Mouse (Mus musculus) heart, embryonic 10.5 days (tissue): Measurements from ENCODE around the gene Cldn15. TPM values are rescaled to one million over a fixed set of nuclear protein-coding genes. Genes with fewer than 3 reads are reported as not detected.
"Not testable (repeated sequence)": the region's sequence is repeated elsewhere in the genome, so short reads cannot be mapped to it uniquely, and the experiment has no call there.

Experiments
- DNase-seq: peaks from one replicate; pipeline ENCODE4 v3.0.0-alpha.2; 2017; ENCODE audit warnings: low spot score
- H3K27ac ChIP-seq: fragments of 300-500 bp; sonication (generic); 2 replicates; pipeline ENCODE4 v1.5.1; 2016; ENCODE audit warnings: mild to moderate bottlenecking
- H3K27me3 ChIP-seq: fragments of 300-500 bp; sonication (generic); 2 replicates; pipeline ENCODE4 v1.6.1; 2016; ENCODE audit warnings: mild to moderate bottlenecking; ENCODE audit not compliant: poor library complexity, insufficient read depth, severe bottlenecking
- H3K36me3 ChIP-seq: fragments of 300-500 bp; sonication (generic); 2 replicates; pipeline ENCODE4 v1.6.1; 2016; ENCODE audit warnings: mild to moderate bottlenecking, moderate library complexity
- H3K4me1 ChIP-seq: fragments of 300-500 bp; sonication (generic); 2 replicates; pipeline ENCODE4 v1.6.1; 2016; ENCODE audit warnings: mild to moderate bottlenecking
- H3K4me3 ChIP-seq: fragments of 300-500 bp; sonication (generic); 2 replicates; pipeline ENCODE4 v1.5.1; 2016; ENCODE audit warnings: mild to moderate bottlenecking, moderate library complexity
- H3K9me3 ChIP-seq: fragments of 300-500 bp; sonication (generic); 2 replicates; pipeline ENCODE4 v1.6.1; 2016; ENCODE audit warnings: mild to moderate bottlenecking, moderate library complexity
- WGBS: fragments of 180-500 bp; shearing (Covaris S2); methylation state at CpG from one replicate; pipeline ENCODE4 v1.1.7; 2016; 5-methylcytosine and 5-hydroxymethylcytosine counted together
- polyA plus RNA-seq: library from polyadenylated mRNA; unstranded; fragments of >200 nt; fragmentation: Nextera tagmentation; extraction: Ambion mirVana; gene quantifications from 2 replicates; pipeline ENCODE4 v1.2.1, GENCODE M21; 2016

Gene Cldn15
- polyA plus RNA-seq, 1 experiment from 2014 or later, result 0.50 TPM

GRCm38 (mm10) chr5:136936750-136937149 is 29.7 kb upstream of the Cldn15 start:
- no peak overlapping the region for H3K4me3 ChIP-seq
- DNase-seq, result no peak
- no peaks in the 10 kb centered on the region for H3K36me3 ChIP-seq
- no peaks in the 10 kb centered on the region for H3K4me1 ChIP-seq
- 80% methylated on average over 6 of the region's 6 CpGs for WGBS
- 0 out of 2 replicates have a peak, but pooled peaks cover 2% of the 10 kb centered on the region for H3K9me3 ChIP-seq
- no peaks in the 10 kb centered on the region for H3K27me3 ChIP-seq
- H3K27ac ChIP-seq, result no peak overlapping the region

- no peaks in the 10 kb centered on the region for H3K27me3 ChIP-seq
- H3K4me3 ChIP-seq, result no peak overlapping the region
- 0 out of 2 replicates have a peak, but pooled peaks cover 2% of the 10 kb centered on the region for H3K9me3 ChIP-seq
- H3K36me3 ChIP-seq, result no peaks in the 10 kb centered on the region
- peaks cover 2% of the 10 kb centered on the region; the same call in 1 of the 2 replicates for H3K4me1 ChIP-seq
- 82% methylated on average over 5 of the region's 5 CpGs for WGBS
- DNase-seq, result no peak
- H3K27ac ChIP-seq, result no peak overlapping the region
These were observed 28.8 kb upstream of the Cldn15 start for GRCm38 (mm10) chr5:136937621-136938020.

DNA sequence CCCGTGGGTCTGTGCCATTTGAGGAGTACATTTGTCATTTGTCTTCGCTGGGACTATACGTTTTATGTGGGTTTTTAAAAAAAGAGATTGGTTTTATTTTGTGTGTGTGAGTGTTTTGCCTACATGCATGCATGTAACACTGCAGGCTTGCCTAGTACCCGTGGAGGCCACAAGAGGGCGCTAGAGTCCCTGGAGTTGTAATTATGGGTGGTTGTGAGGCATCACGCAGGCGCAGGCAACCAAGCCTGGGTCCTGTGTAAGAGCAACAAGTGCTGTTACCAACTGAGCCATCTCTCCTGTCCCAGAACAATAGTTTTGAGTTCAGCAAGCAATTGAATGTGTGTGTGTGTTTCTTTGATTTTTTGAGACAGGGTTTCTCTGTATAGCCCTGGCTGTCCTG is 27.1 kb upstream of the Cldn15 start:
- H3K9me3 ChIP-seq, result 0 out of 2 replicates have a peak, but pooled peaks cover 2% of the 10 kb centered on the region
- H3K27me3 ChIP-seq, result no peaks in the 10 kb centered on the region
- no peak overlapping the region for H3K27ac ChIP-seq
- no peaks in the 10 kb centered on the region for H3K36me3 ChIP-seq
- H3K4me3 ChIP-seq, result no peak overlapping the region
- DNase-seq, result no peak
- WGBS, result 59% methylated on average over 7 of the region's 7 CpGs
- H3K4me1 ChIP-seq, result peaks cover 4% of the 10 kb centered on the region; the same call in 1 of the 2 replicates

- H3K36me3 ChIP-seq, H3K4me3 ChIP-seq, H3K27me3 ChIP-seq, H3K27ac ChIP-seq, H3K4me1 ChIP-seq, H3K9me3 ChIP-seq, DNase-seq: not testable (repeated sequence)
- 85% methylated on average over 6 of the region's 6 CpGs for WGBS
These were observed 26.4 kb upstream of the Cldn15 start for GRCm38 (mm10) chr5:136940029-136940428.

DNA sequence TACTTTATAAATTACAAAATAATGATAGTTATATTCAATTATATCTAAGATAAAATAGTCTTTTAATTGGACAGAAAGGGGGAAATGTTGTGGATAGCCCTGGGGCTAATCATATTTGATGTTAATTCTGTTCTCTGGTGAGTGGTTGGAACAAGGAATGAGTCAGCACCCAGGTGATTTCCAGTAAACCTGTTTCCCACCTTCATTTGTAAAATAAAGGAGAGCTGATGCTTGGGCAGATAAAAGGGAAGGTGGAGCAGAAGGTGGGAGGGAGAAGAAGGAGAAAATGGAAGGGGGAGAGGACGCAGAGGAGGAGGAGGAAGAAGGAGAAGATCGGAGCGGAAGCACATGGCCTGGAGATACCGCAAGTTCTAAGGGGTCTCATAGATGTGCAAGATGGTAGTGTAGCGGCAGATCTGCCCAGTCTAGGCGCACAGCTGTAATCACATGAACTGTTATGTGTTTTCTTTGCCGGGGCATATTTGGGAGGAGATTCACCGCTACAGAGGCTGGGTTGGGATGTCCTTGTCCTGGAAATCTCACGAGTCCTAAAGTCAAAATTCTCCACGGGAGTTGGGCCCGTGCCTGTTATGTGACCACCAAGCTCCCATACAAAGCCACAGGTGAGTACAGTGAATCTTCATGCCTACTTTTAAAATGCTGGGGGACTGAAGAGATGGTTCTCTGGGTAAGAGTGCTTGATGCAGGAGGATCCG is 25.4 kb upstream of the Cldn15 start:
- H3K9me3 ChIP-seq, result 0 out of 2 replicates have a peak, but pooled peaks cover 2% of the 10 kb centered on the region
- no peaks in the 10 kb centered on the region for H3K36me3 ChIP-seq
- peaks cover 4% of the 10 kb centered on the region; the same call in 1 of the 2 replicates for H3K4me1 ChIP-seq
- no peak overlapping the region for H3K27ac ChIP-seq
- no peaks in the 10 kb centered on the region for H3K27me3 ChIP-seq
- DNase-seq, result no peak
- 83% methylated on average over 12 of the region's 12 CpGs for WGBS
- no peak overlapping the region for H3K4me3 ChIP-seq

DNA sequence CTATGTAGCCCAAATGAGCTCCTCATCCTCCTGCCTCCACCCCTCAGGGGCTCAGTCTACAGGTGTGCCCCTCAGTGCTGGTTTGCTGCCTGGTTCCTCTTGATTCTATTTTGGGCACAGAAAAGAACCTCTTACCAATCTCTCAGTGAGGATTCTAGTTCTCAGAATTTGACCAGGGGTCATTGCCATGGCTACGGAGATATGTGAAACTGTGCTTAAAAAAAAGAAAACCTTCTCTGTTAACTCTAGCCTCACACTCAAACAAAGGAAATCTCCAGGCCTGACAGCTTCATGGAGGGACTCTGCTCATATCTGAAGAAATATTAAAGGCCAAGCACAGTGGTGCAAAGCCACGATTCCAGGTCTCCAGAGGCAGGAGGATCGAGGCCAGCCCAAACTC is 23.6 kb upstream of the Cldn15 start:
- no peak for DNase-seq
- H3K27me3 ChIP-seq, result no peaks in the 10 kb centered on the region
- 74% methylated on average over 3 of the region's 3 CpGs for WGBS
- no peak overlapping the region for H3K4me3 ChIP-seq
- no peaks in the 10 kb centered on the region for H3K36me3 ChIP-seq
- peaks cover 4% of the 10 kb centered on the region; the same call in 1 of the 2 replicates for H3K4me1 ChIP-seq
- H3K27ac ChIP-seq, result no peak overlapping the region
- H3K9me3 ChIP-seq, result 0 out of 2 replicates have a peak, but pooled peaks cover 2% of the 10 kb centered on the region

GRCm38 (mm10) chr5:136943382-136943781 is 23.0 kb upstream of the Cldn15 start:
- H3K27ac ChIP-seq, result no peak overlapping the region
- H3K27me3 ChIP-seq, result no peaks in the 10 kb centered on the region
- no peak for DNase-seq
- H3K4me1 ChIP-seq, result peaks cover 4% of the 10 kb centered on the region; the same call in 1 of the 2 replicates
- H3K36me3 ChIP-seq, result no peaks in the 10 kb centered on the region
- H3K4me3 ChIP-seq, result no peak overlapping the region
- H3K9me3 ChIP-seq, result 0 out of 2 replicates have a peak, but pooled peaks cover 2% of the 10 kb centered on the region
- 68% methylated on average over 2 of the region's 2 CpGs for WGBS

- no peaks in the 10 kb centered on the region for H3K36me3 ChIP-seq
These were observed 21.3 kb upstream of the Cldn15 start for GRCm38 (mm10) chr5:136945084-136945483.

GRCm38 (mm10) chr5:136947874-136948273 is 18.5 kb upstream of the Cldn15 start:
- no peaks in the 10 kb centered on the region for H3K4me1 ChIP-seq
- H3K36me3 ChIP-seq, result no peaks in the 10 kb centered on the region
- no peak overlapping the region for H3K27ac ChIP-seq
- H3K4me3 ChIP-seq, result no peak overlapping the region
- no peaks in the 10 kb centered on the region for H3K9me3 ChIP-seq
- H3K27me3 ChIP-seq, result no peaks in the 10 kb centered on the region
- DNase-seq, result no peak

More at GRCm38 (mm10) chr5:136945084-136945483, 21.3 kb upstream of the Cldn15 start:
- no peak for DNase-seq
- Histone ChIP-seq H3K27me3 (no peaks in the 10 kb centered on the region), H3K9me3 (no peaks in the 10 kb centered on the region), H3K4me3 (no peak overlapping the region), H3K27ac (no peak overlapping the region), H3K4me1 (peaks cover 4% of the 10 kb centered on the region; the same call in 1 of the 2 replicates)
- 73% methylated on average over 12 of the region's 12 CpGs for WGBS

- not testable (repeated sequence) for H3K27ac ChIP-seq, H3K36me3 ChIP-seq, H3K27me3 ChIP-seq, H3K9me3 ChIP-seq, DNase-seq, H3K4me1 ChIP-seq, H3K4me3 ChIP-seq
- 85% methylated on average over 14 of the region's 14 CpGs for WGBS
These were observed 16.7 kb upstream of the Cldn15 start for GRCm38 (mm10) chr5:136949551-136950336.

GRCm38 (mm10) chr5:136950521-136950920 is 15.9 kb upstream of the Cldn15 start:
- H3K27ac ChIP-seq, result no peak overlapping the region
- no peaks in the 10 kb centered on the region for H3K9me3 ChIP-seq

GRCm38 (mm10) chr5:136952153-136952552 is 14.3 kb upstream of the Cldn15 start:
- Histone ChIP-seq H3K4me3 (no peak overlapping the region), H3K9me3 (no peaks in the 10 kb centered on the region), H3K27ac (no peak overlapping the region), H3K36me3 (peaks cover 6% of the 10 kb centered on the region), H3K27me3 (no peaks in the 10 kb centered on the region), H3K4me1 (peaks cover 7% of the 10 kb centered on the region)
- WGBS, result 73% methylated on average over 4 of the region's 4 CpGs
- no peak for DNase-seq

More at GRCm38 (mm10) chr5:136950521-136950920, 15.9 kb upstream of the Cldn15 start:
- 81% methylated on average over 6 of the region's 6 CpGs for WGBS
- Histone ChIP-seq H3K27me3 (no peaks in the 10 kb centered on the region), H3K36me3 (no peaks in the 10 kb centered on the region), H3K4me1 (peaks cover 7% of the 10 kb centered on the region), H3K4me3 (no peak overlapping the region)
- DNase-seq, result no peak

- WGBS, result under 1% methylated on average over 23 of the region's 23 CpGs
- Histone ChIP-seq H3K36me3 (peaks cover 6% of the 10 kb centered on the region), H3K4me1 (peaks cover 7% of the 10 kb centered on the region), H3K27ac (peak within 1 kb of the TSS; percentile 86), H3K4me3 (peak within 1 kb of the TSS; percentile 82), H3K27me3 (no peaks in the 10 kb centered on the region), H3K9me3 (no peaks in the 10 kb centered on the region)
- DNase-seq, result peak; percentile 99
These were observed 13.4 kb upstream of the Cldn15 start, which contains the start of gene Fis1 for GRCm38 (mm10) chr5:136953015-136953414. TSS of gene Fis1 (plus strand) at chr5:136953275.
